ENCODE assay signal across 7 mouse cellular contexts in genomic region chr4:137891553-137892145, GRCm38 (mm10). TPM values are rescaled to one million over a fixed set of nuclear protein-coding genes. Genes with fewer than 3 reads are reported as not detected.
A peak's percentile ranks its signal among the peaks of the same experiment; 100 is the strongest.
DNase-seq lines count a peak whose midpoint lies in the region; ATAC-seq lines count a peak whose summit lies in the region.

No protein-coding gene starts in this region.

- peak; percentile 37 for ATAC-seq in lung, embryonic 16.5 days (ENCODE audit: low read depth)
- ATAC-seq in forebrain, embryonic 14.5 days, result peak; percentile 80
- ATAC-seq in neural tube, embryonic 15.5 days (ENCODE audit: low FRiP score), result peak; percentile 51; the same call in 1 of the 2 replicates
- ATAC-seq in kidney, embryonic 14.5 days (ENCODE audit: low FRiP score, low TSS enrichment), result no peak

- no peaks in the 10 kb centered on the region for H3K9me3 ChIP-seq in lung, embryonic 16.5 days (ENCODE audit: control insufficient read depth, low read length)
- H3K9me3 ChIP-seq in forebrain, embryonic 14.5 days (replicated peaks; ENCODE audit: control insufficient read depth, low read length), result no peaks in the 10 kb centered on the region
- no peaks in the 10 kb centered on the region for H3K9me3 ChIP-seq in neural tube, embryonic 15.5 days (replicated peaks)
- H3K9me3 ChIP-seq in kidney, embryonic 14.5 days (ENCODE audit: control insufficient read depth, low read length), result no peaks in the 10 kb centered on the region

- no peak overlapping the region for H3K27ac ChIP-seq in lung, embryonic 16.5 days (ENCODE audit: low read length)
- peak overlapping the region; percentile 86 for H3K27ac ChIP-seq in forebrain, embryonic 14.5 days (ENCODE audit: low read depth, low read length)
- H3K27ac ChIP-seq in neural tube, embryonic 15.5 days (replicated peaks), result peak overlapping the region; percentile 76
- H3K27ac ChIP-seq in kidney, embryonic 14.5 days (ENCODE audit: low read depth, low read length), result no peak overlapping the region

- no peak overlapping the region for H3K4me3 ChIP-seq in lung, embryonic 16.5 days (ENCODE audit: low read length)
- no peak overlapping the region for H3K4me3 ChIP-seq in forebrain, embryonic 14.5 days (ENCODE audit: low read depth, low read length)
- H3K4me3 ChIP-seq in neural tube, embryonic 15.5 days (replicated peaks), result no peak overlapping the region
- no peak overlapping the region for H3K4me3 ChIP-seq in kidney, embryonic 14.5 days (ENCODE audit: low read length)

- 20% methylated on average over 4 of the region's 4 CpGs for WGBS in lung, embryonic 16.5 days
- 1% methylated on average over 4 of the region's 4 CpGs for WGBS in forebrain, embryonic 14.5 days
- 12% methylated on average over 4 of the region's 4 CpGs for WGBS in neural tube, embryonic 15.5 days
- 29% methylated on average over 4 of the region's 4 CpGs for WGBS in kidney, embryonic 14.5 days

- no peak for DNase-seq in lung, postnatal 36 days
- DNase-seq in forebrain, embryonic 14.5 days (ENCODE audit: low spot score), result peak; percentile 92
- DNase-seq in layer of hippocampus, adult 9-11 months, result peak; percentile 48
- no peak for DNase-seq in cerebellum, adult 9-11 months

- H3K27me3 ChIP-seq in lung, embryonic 16.5 days (ENCODE audit: control insufficient read depth, insufficient read depth, low read depth, low read length), result no peaks in the 10 kb centered on the region
- H3K27me3 ChIP-seq in forebrain, embryonic 14.5 days (replicated peaks; ENCODE audit: control insufficient read depth, insufficient read depth, low read length), result no peaks in the 10 kb centered on the region
- H3K27me3 ChIP-seq in neural tube, embryonic 15.5 days (replicated peaks), result no peaks in the 10 kb centered on the region
- no peaks in the 10 kb centered on the region for H3K27me3 ChIP-seq in kidney, embryonic 14.5 days (ENCODE audit: control insufficient read depth, insufficient read depth, low read length)

- no peak overlapping the region for H3K4me2 ChIP-seq in lung, embryonic 16.5 days (ENCODE audit: low read depth, low read length)
- H3K4me2 ChIP-seq in forebrain, embryonic 14.5 days (ENCODE audit: low read length), result peak overlapping the region; percentile 42
- peak overlapping the region; percentile 47; the same call in 1 of the 2 replicates for H3K4me2 ChIP-seq in neural tube, embryonic 15.5 days
- no peak overlapping the region for H3K4me2 ChIP-seq in kidney, embryonic 14.5 days (replicated peaks; ENCODE audit: low read depth, low read length)

- H3K9ac ChIP-seq in lung, embryonic 16.5 days (ENCODE audit: low read length), result no peak overlapping the region
- 0 out of 2 replicates have a peak overlapping the region, but pooled peaks have one; percentile 32 for H3K9ac ChIP-seq in forebrain, embryonic 14.5 days (ENCODE audit: low read length)
- no peak overlapping the region for H3K9ac ChIP-seq in neural tube, embryonic 15.5 days (replicated peaks)
- no peak overlapping the region for H3K9ac ChIP-seq in kidney, embryonic 14.5 days (ENCODE audit: low read depth, low read length)

- no peaks in the 10 kb centered on the region for H3K36me3 ChIP-seq in lung, embryonic 16.5 days (ENCODE audit: control insufficient read depth, insufficient read depth, low read length)
- H3K36me3 ChIP-seq in forebrain, embryonic 14.5 days (ENCODE audit: control insufficient read depth, insufficient read depth, low read length), result no peaks in the 10 kb centered on the region
- no peaks in the 10 kb centered on the region for H3K36me3 ChIP-seq in neural tube, embryonic 15.5 days
- H3K36me3 ChIP-seq in kidney, embryonic 14.5 days (ENCODE audit: control insufficient read depth, insufficient read depth, low read length), result no peaks in the 10 kb centered on the region

- H3K4me1 ChIP-seq in lung, embryonic 16.5 days (replicated peaks; ENCODE audit: control insufficient read depth, insufficient read depth, low read length), result peaks cover 23% of the 10 kb centered on the region
- peaks cover 36% of the 10 kb centered on the region for H3K4me1 ChIP-seq in forebrain, embryonic 14.5 days (ENCODE audit: control insufficient read depth, insufficient read depth, low read length)
- peaks cover 49% of the 10 kb centered on the region for H3K4me1 ChIP-seq in neural tube, embryonic 15.5 days
- peaks cover 27% of the 10 kb centered on the region for H3K4me1 ChIP-seq in kidney, embryonic 14.5 days (ENCODE audit: control insufficient read depth, insufficient read depth, low read length)

RNA-seq across cellular contexts. Expression of gene Ece1, which starts 29.6 kb away (rescaled TPM):
- polyA plus RNA-seq in lung, embryonic 16.5 days (2015; fragmentation: Nextera tagmentation; extraction: Ambion mirVana), result 48.1 and 53.8 TPM in 2 replicates
- 9.1 and 12.0 TPM in 2 replicates for polyA plus RNA-seq in forebrain, embryonic 14.5 days (2014; fragmentation: Nextera tagmentation; extraction: Ambion mirVana)
- polyA plus RNA-seq in neural tube, embryonic 15.5 days (2015; fragmentation: Nextera tagmentation; extraction: Ambion mirVana), result 23.0 TPM in 2 replicates
- 35.0 and 69.0 TPM in 2 replicates for polyA plus RNA-seq in kidney, embryonic 14.5 days (2014; fragmentation: Nextera tagmentation; extraction: Ambion mirVana)

Comparison
In these comparisons a context has a peak if more than half of its experiments do, and no peak if none do; other contexts are left out.
1. H3K27ac ChIP-seq: peak in forebrain, embryonic 14.5 days (single experiment) and neural tube, embryonic 15.5 days (single experiment); none in lung, embryonic 16.5 days (single experiment) and kidney, embryonic 14.5 days (single experiment).
2. H3K4me2 ChIP-seq: peak in forebrain, embryonic 14.5 days (single experiment) and neural tube, embryonic 15.5 days (single experiment); none in lung, embryonic 16.5 days (single experiment) and kidney, embryonic 14.5 days (single experiment).
3. DNase-seq: peak in forebrain, embryonic 14.5 days (single experiment) and layer of hippocampus, adult 9-11 months (single experiment); none in lung, postnatal 36 days (single experiment) and cerebellum, adult 9-11 months (single experiment).